Mouse (Mus musculus) kidney, adult 2 months (tissue): ENCODE measurements around the gene Cyb5b.

Experiments
- CTCF ChIP-seq: fragments of 200-500 bp; conservative IDR thresholded peaks from 2 replicates; pipeline ENCODE4 v1.5.1; 2011; ENCODE audit warnings: low read depth, mild to moderate bottlenecking, control low read depth, low read length, moderate library complexity, mixed read lengths; ENCODE audit not compliant: insufficient read depth, insufficient read length
- POLR2A ChIP-seq: fragments of 200-500 bp; IDR thresholded peaks from one replicate; pipeline ENCODE4 v1.6.1; 2011; ENCODE audit warnings: low read depth, low read length, control low read depth

GRCm38 (mm10) chr8:107197901-107198826, 47.7 kb downstream of the Cyb5b start:
- TF ChIP-seq CTCF: no peak
- no peak for TF ChIP-seq POLR2A
